Mouse (Mus musculus) liver, adult (tissue): ENCODE measurements around the gene Bsx.

Source experiments
- GATA4 ChIP-seq: IDR thresholded peaks from 2 replicates; pipeline ENCODE4 v1.6.1; 2014; ENCODE audit warnings: mild to moderate bottlenecking, low read length; ENCODE audit not compliant: insufficient replicate concordance

The Bsx gene

GRCm38 (mm10) chr9:40876693-40877092 is 2.8 kb downstream of the Bsx start:
- TF ChIP-seq GATA4 = no peak

- TF ChIP-seq GATA4 = no peak
Observed at GRCm38 (mm10) chr9:40877146-40877880, 3.4 kb downstream of the Bsx start.

DNA sequence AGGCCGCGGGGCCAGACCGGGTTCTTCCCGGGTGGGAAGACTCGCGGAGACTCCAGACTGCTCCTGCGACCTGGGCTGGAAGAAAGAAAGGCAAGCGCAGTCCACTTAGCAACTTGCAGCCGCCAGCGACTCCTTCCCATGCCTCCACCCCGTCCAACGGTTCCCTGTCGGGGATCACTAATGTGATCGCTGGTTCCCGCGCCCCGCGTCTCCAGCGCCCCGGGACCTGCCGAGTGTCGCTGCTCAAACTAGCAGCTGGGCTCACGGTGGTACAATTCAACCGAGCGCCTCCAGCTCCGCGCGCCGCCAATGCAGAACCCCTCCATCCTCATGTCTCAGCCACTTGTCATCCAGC is 3.9 kb downstream of the Bsx start:
- no peak for TF ChIP-seq GATA4

DNA sequence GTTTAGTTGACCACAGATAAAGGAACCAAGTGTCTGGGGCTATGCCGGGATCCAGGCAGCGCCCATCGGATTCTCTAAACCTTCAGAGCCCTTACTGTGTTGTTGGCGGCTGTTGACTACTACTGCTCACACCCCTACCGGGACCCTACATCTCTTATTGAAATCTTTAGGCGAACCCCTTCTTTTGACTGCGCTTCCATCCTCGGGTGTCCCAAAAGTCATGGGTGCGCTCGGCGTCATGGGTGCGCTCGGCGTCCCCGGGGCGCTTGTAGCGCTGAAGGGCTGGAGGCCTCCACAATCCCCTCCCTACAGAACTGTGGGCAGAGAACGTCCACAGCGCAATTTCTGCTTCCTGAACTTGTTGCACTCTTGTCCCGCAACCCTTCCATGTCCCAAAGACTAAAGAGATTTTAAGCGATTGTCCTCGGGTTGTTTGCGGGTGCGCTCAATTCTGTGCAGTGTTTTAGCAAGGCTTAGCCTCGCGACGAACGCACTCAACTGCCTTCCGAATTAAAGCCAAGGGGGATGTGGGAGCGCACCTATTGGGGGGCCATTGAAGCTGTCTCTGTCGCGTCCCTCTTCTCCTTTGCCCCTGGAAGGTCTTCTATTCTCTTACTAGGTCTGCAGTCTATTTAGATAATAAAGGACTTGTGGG is 4.5 kb downstream of the Bsx start:
- no peak for TF ChIP-seq GATA4

- TF ChIP-seq GATA4 = no peak
Observed at GRCm38 (mm10) chr9:40878998-40879397, 5.1 kb downstream of the Bsx start.

DNA sequence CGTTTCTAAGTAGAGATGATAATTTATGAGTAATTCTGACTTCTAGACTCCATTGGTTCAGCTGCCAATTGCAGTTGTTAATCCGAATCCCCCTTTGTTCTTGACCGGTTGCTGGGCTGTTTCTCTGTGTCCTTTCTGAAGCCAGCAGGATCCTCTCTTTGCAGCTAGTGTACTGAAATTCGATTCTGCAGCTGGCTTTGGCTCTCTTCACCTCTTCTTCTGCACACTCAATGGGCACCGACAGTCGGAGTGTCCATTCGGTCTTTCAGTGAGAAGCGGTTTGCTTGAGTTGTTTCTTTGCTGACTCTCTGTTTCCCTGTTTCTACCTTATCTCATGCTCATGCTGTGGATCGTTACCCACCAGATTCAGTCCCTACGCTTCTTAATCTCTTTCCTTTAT is 11.7 kb downstream of the Bsx start:
- no peak for TF ChIP-seq GATA4

GRCm38 (mm10) chr9:40889389-40889788 is 15.5 kb downstream of the Bsx start:
- TF ChIP-seq GATA4 = no peak

- no peak for TF ChIP-seq GATA4
Observed at GRCm38 (mm10) chr9:40892456-40892855, 18.5 kb downstream of the Bsx start.

DNA sequence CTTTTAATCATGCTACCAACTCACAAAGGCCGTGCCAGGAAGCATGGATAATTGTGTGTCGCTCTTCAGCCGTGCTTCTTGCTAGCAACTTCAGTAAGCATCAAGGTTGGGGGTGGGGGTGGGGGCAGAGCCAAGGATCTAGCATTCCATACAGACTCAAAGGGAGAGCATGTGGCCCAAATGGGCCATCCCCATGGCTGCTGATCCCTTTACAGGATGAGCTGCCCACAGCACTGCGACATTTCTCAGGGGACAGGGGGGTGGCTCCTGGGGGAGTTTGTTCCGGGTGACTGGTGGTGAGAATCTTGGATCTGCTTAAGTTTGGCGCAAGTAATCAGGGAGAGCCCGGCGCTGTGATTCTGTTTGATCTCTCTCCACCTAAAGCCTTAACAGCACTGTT is 33.5 kb downstream of the Bsx start:
- no peak for TF ChIP-seq GATA4

DNA sequence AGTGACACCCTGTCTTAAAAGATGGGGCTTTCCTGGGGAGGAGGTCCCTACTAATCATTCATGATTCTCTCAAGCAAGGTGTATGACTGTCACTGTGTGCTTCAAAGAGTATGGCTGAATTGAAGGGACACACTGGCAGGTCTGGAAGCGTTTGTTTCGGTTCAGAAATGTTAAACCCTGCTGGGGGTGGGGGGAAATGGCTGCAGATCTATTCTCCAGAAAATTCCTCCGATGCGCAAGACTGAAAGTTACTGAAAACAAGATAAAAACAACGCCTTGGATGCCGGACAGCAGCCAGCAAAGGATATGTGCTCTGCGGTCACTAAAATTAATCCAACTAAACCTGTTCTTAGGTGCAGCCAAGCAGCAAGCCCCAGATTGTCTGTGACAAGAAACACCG is 34.5 kb downstream of the Bsx start:
- TF ChIP-seq GATA4 = no peak

DNA sequence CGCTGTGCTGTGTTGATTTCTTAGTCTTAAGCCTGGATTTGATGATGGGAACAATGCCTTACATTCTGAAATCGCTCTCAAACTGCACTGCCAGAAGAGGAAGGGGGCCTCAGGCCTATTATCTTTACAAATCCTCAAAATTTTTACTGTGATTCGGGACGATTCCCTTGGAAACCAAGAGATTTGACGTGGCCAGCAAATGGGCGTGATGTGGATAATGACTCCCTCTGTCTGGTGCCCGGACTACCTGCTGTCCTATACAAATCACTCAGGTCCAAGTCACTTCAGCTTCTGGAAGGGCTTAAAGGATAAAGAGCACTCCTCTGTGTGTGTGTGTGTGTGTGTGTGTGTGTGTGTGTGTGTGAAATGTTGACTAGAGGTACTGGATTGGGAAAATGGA is 35.0 kb downstream of the Bsx start:
- no peak for TF ChIP-seq GATA4

DNA sequence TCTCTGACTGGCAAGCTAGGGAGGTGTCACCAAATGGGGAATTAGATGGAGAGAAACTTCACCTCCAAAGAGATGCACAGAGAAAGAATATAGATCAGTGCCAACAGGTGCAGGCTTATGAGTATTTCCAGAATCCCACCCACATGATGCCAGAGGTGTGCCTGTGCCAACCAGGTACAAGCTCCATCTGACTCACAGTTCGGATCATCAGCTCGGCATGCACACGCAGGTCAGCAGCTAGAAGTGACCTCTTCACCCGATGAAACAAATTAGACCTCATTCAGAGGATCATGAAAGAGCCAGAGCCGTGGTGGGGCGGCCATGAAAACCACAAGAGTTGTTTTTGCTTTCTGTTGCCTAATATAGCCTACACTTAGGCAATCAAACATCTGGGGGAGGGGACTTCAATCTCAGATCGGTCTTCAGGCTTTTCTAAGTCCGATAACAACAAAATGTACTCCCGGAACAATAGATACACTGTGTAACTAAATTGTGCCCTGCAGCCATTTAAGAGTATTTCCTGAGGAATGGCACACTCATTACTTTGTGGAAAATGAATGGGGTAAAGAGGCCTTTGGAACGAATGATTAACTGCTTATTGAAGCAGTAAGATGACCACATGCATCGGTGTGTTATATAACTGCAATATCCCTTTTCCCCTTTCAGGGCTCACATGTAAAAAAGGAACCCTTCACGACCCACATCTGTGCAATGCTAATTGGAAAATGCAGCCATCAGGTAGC is 44.1 kb downstream of the Bsx start:
- no peak for TF ChIP-seq GATA4

- no peak for TF ChIP-seq GATA4
Observed at GRCm38 (mm10) chr9:40927351-40927980, 53.5 kb downstream of the Bsx start.
